ENCODE assay signal across 12 mouse cellular contexts in genomic region chr5:138458371-138458770, GRCm38 (mm10).
"Had no signal": no experiment of that assay in that cellular context is flagged by ENCODE, and none has a peak within 500 bp of the region (broad histone marks: within the 10 kb centered on the region; RNA-seq: fewer than 3 reads in every experiment).

No protein-coding gene starts in this region.

- H3K9ac ChIP-seq: liver, embryonic 13.5 days had no signal

- H3K4me2 ChIP-seq: liver, embryonic 13.5 days; midbrain, embryonic 11.5 days had no signal

- DNase-seq: kidney, adult 2 months; kidney, postnatal 25 days; layer of hippocampus, postnatal 36 days; liver, embryonic 13.5 days; lung, adult 2 months; lung, postnatal 14 days; lung, postnatal 4 days; midbrain, embryonic 14.5 days; thymus, postnatal 25 days had no signal

- H3K27me3 ChIP-seq: liver, embryonic 13.5 days had no signal

- H3K27ac ChIP-seq: kidney, postnatal 0 days; left cerebral cortex, adult 2 months; liver, embryonic 13.5 days had no signal

- H3K4me3 ChIP-seq: left cerebral cortex, adult 2 months; liver, embryonic 13.5 days had no signal

- H3K4me1 ChIP-seq: liver, embryonic 13.5 days had no signal
